Mouse (Mus musculus): ENCODE measurements around the gene Rbm33. TPM values are rescaled to one million over a fixed set of nuclear protein-coding genes. Genes with fewer than 3 reads are reported as not detected.
A peak's percentile ranks its signal among the peaks of the same experiment; 100 is the strongest.

Gene Rbm33
- total RNA-seq, 2 experiments from 2014 or later, result 43.9 to 46.0 TPM

DNA sequence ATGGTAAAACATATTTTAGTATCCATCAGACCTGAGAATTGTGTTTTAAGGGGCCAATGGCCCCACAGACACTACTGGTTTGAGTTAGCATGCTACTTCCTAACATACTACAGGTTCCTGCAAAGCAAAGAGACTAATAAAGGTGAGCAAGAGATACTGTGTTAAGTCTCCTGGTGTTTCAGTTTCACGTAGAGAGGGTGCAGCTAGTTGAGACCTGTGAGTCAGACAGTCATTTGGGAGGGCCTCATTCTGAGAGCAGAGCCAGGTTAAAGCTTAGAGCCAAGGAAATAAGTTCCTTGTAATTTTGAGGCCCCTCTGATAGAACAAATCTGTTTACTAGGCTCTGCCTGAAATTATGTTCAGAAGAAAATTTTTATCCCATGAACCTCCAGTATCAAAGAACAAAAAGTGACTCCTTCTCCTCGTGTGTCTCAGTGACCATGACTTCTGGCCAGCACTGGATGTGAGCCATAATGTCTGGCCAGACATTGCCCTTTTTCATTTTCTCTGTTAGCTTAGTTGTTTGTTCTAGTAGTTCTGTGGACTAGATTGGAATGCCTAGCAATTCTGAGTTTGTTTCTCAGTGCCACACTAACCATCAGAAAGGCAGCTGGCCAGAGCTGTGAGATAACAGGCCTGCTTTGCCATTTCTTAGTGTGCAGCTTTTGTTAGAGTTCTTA, 95.2 kb downstream of the Rbm33 start:
- peak; percentile 15 for DNase-seq

GRCm38 (mm10) chr5:28413533-28413932, 96.6 kb downstream of the Rbm33 start:
- DNase-seq, result peak; percentile 34

- no peak for DNase-seq
Measured at GRCm38 (mm10) chr5:28414076-28414475, 97.2 kb downstream of the Rbm33 start.

DNA sequence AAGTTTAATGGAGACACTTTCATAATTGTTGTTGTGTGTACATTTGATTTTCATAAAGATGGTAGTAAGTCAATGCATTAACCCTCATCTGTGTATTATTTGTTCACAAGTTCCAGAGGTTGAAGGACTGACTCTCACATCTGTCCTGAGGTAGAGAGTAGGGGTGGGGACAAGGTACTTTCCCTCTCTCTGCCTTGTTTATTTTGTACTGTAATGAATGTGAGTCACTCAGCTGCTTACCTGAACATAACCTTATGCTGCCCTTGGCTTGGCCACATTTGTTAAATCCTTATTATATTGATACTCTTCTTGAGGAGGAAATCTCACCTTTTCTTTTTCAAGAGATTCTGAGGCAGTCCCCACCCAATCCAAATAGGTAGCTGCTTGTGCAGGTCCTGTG, 99.1 kb downstream of the Rbm33 start:
- no peak for DNase-seq

DNA sequence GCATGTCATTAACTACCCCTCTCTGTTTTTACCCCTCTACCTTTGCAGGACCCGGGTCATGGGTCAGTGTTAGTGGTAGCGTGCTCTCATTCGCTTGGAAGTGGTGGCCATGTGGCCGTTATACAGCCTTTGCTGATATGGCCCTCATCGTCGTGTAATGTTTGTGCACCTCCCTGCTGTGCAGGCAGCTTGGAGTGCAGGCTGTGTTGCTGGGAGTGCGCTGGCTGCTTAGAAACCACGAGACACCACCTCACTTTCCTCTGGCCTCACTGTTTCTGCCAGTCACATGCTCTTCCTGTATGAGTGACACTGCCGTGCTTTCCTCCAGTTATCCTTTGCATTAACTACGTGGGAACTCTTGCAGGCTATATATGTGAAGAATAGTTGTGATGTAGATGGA, 101.8 kb downstream of the Rbm33 start:
- no peak for DNase-seq

- peak; percentile 38 for DNase-seq
Measured at GRCm38 (mm10) chr5:28419640-28420265, 102.8 kb downstream of the Rbm33 start.

- DNase-seq, result no peak
Measured at GRCm38 (mm10) chr5:28423781-28424180, 106.9 kb downstream of the Rbm33 start.

DNA sequence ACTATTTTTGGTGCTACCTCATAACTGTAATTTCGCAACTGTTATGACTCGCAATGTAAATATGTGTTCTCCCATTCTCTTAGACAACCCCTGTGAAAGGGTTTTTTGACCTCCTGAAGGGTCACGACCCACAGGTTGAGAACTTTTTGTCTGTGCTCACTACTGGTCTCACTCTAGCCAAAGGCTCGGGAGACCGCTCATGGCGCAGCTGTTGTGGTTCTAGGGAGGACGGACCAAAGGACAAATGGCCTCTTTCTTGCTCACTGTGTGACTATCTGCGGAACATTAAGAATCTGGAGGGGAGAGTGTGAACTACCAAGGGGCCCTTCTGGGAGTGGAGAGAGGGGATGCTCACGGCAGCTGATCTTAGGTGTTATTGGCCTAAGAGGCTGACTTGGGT, 109.0 kb downstream of the Rbm33 start:
- DNase-seq, result no peak

- DNase-seq, result no peak
Measured at GRCm38 (mm10) chr5:28450126-28450890, 133.4 kb downstream of the Rbm33 start.

- peak; percentile 87 for DNase-seq
Measured at GRCm38 (mm10) chr5:28451053-28451638, 134.2 kb downstream of the Rbm33 start.

DNA sequence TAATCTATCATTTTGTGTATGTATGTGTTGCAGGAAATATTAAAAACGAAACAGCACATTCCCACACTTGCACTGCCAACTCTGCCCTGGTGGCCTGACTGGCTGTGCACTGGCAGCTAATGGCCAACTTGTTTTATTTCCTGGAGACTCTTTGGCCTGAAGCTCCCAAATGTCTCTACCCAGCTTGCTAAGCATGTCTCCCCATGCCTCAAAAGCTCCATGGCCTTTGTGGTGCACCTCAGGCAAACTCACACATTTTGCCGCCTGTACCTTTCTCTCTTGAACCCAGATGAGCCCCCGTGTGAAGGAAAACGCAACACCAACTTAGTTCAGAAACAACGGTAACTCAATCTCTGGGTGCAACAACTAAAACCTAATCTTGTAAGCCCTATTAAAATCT, 136.2 kb downstream of the Rbm33 start:
- no peak for DNase-seq

DNA sequence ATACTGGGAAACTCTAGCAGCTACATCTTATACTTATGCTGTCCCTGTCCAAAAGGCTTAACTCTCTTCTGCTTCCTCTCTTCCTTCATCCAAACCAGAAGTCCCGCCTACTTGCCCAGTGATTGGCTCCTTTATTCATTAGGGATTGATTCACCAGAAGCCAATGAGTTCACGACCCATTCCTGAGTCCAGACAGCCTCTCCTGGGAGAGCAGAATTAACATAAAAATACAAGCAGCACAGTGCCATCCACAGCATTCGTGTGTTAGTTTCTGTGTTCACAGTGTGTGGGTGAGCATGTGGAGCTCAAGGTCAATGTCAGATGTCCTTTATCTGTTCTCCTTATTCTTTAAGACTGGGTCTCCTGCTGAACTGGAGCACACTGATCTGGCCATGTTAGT, 136.6 kb downstream of the Rbm33 start:
- no peak for DNase-seq

DNA sequence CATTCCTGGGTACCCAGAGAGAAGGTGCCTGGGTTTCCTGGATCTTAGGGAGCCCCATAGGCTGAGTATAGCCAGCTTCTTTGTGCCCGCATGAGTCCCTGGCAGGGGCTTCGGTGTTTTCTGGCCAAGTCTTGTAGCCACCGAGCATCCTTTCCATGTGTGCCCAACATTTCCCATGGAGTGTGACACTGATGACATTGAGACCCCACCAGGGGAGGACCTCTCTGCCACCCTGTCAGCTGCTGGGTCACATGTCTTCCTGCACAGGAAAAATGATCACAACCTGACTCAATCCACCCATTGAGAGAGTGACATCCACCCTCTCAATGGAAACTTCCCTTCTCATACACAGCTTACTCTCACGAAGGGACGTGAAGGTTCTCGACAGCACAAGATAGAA, 137.6 kb downstream of the Rbm33 start:
- no peak for DNase-seq

DNA sequence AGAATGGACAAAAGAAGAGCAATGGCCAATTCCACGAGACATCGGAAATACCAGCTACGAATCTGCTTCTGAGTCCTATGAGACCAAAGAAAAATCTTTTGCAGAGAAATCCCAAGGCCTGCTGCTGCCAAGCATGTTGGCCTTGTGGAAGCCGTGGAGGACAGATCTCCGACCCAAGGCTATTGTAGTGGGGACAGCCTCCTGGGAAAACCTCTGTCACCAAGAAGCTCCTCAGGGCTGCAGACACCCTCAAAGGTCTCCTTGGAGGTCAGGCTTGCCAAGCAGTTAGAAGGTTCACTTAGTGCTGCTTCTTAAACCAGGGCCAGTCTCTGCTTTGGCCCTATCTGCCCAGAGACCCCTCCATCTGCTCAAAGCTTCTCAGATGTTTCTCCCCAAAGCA, 138.8 kb downstream of the Rbm33 start:
- DNase-seq, result no peak

DNA sequence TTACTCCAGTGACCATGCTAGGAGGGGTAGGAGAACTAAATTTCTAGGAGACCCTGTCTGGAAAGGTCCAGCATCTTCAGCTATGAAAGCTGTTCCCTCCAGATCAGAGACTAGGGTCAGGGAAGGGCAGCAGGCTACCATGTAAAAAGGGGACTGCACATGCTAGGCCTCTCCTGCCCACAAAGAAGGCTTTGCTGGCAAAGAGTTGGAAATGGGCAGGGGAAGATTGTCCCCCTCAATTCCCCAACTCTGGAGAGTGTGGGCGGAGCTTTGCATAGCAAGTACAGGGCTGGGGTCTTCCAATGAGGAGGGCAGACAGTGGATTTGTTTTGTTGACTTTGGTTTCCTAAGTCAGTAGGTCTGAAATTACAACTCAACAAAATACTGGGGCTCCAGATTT, 139.4 kb downstream of the Rbm33 start:
- no peak for DNase-seq

DNA sequence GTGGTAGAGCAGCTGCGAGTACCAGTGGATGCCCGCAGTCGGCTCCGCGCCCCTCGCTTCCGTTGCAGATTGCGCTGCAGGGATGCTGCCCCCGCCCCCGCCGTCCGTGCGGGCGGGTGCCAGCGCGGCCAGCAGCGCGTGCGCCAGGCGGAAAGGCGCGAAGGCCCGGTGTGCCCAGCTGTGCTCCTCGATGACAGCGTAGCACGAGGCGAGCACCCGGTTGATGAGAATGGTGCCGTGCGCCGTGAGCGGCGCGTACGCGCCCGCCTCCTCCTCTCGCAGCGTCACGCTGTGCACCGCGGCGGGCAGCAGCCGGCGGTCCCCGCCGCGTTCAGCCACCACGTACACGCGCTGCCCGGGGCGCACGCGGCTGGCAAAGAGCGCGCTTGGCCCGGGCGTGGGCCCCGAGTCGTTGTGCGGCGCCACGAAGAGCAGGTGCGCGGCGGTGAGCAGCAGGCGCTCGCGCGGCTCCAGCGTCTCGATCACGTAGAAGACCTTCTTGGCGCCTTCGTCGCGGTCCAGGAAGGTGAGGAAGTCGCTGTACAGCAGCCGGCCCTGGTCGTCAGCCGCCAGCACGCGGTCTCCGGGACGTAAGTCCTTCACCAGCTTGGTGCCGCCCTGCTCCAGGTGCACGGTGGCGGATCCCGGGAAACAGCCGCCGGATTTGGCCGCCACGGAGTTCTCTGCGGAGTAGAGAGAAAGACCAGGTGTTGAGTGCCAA, 141.2 kb downstream of the Rbm33 start:
- DNase-seq, result no peak

- no peak for DNase-seq
Measured at GRCm38 (mm10) chr5:28458821-28459240, 141.9 kb downstream of the Rbm33 start.

DNA sequence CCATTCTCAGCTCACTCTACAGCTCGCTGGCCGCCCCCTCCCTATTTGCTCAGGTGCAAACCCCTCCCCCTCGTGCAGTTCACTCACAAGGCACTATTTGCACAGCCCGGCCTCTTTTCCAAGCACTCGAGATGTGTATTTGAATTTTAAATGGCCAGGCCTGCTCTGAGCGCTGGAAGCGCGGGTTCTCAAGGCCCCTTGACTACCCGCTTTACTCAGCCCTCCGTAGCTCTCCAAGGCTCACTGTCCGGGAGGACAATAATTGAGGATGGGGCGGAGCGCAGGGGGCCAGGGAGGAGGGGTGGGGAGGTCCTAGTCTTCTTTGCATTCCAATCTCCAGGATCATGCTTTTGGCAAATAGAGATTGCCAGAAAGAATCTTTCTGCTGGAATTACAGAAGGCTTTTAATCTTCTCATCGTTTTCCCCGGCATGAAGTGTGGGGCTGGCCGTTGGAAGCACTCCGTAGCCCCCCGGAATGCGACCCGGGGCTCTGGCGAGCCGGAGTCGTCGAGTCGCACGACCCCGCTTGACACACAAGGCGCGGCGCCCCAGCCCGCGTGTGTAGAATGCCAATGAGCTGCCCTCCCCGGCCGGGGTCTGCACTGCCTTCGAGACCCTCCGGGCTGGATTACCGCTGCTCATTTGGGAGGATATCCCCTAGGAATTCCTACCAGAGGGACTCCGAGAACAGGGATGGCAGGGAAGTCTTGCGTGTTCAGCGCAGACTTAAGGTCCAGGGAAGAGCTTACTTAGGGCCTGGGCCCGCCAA, 142.7 kb downstream of the Rbm33 start:
- DNase-seq, result no peak

GRCm38 (mm10) chr5:28460556-28461350, 143.8 kb downstream of the Rbm33 start:
- DNase-seq, result no peak

- DNase-seq, result no peak
Measured at GRCm38 (mm10) chr5:28461376-28461775, 144.5 kb downstream of the Rbm33 start.
